ENCODE assay signal across 9 mouse cellular contexts in the genomic region with DNA sequence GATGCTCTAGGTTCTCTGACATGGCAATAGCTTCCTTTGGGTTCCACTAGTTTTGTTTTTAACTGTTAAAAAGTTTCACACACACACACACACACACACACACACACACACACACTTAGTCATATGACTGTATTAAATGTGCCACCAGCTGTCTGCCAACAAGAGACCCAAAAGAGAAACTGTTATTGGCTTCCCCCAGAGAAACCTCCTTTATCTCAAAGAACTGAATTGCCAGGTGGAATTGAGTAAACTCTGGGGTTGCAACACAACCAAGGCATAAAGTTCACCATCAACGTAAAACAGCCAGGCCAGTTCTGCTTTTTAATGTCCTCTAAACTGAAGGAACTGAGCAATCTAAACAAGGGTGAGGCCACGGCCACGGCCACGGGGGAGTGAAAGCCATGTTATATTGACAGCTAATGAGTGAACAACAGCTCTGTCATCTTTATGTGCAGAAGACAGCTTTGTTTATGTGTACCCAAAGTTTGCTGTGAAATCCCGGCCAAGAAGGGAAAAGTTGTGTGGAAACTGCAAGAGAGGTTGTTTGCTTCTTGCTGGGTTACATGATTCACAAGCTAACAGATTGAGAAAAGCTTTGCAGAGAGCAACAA.
DNase-seq lines count a peak whose midpoint lies in the region; ATAC-seq and TF ChIP-seq lines count a peak whose summit lies in the region.
"Had no signal": no experiment of that assay in that cellular context is flagged by ENCODE, and none has a peak within 500 bp of the region (broad histone marks: within the 10 kb centered on the region; RNA-seq: fewer than 3 reads in every experiment).

No protein-coding gene starts in this region.

- peak; percentile 40 for DNase-seq in adrenal gland, adult 2 months
- DNase-seq in adrenal gland, postnatal 25 days, result no peak
- peak; percentile 22 for DNase-seq in A20 (ENCODE audit: low read depth, low spot score)
- DNase-seq in kidney, adult 2 months, result peak; percentile 29
- no peak for DNase-seq in forebrain, embryonic 10.5 days (ENCODE audit: extremely low spot score, low spot score)
- no peak for DNase-seq in cerebellum, adult 9-11 months
- DNase-seq in frontal cortex, postnatal 36 days (ENCODE audit: low spot score in 2 of 2), result no peak

- TF ChIP-seq POLR2A in kidney, adult 2 months (IDR thresholded peaks at IDR 0.05; ENCODE audit: low read depth, low read length), result no peak

- no peaks in the 10 kb centered on the region for H3K36me3 ChIP-seq in kidney, adult 2 months (ENCODE audit: control insufficient read depth, insufficient read depth, low read length)
- H3K36me3 ChIP-seq in lung, embryonic 15.5 days, result no peaks in the 10 kb centered on the region
- H3K36me3 ChIP-seq in forebrain, embryonic 10.5 days (replicated peaks), result no peaks in the 10 kb centered on the region
- H3K36me3 ChIP-seq: neural tube, embryonic 13.5 days had no signal

- H3K9ac ChIP-seq in lung, embryonic 15.5 days, result no peak overlapping the region
- H3K9ac ChIP-seq: neural tube, embryonic 13.5 days had no signal

- peak overlapping the region; percentile 96 for H3K27ac ChIP-seq in kidney, adult 2 months (ENCODE audit: insufficient read depth, low read depth, low read length)
- H3K27ac ChIP-seq in lung, embryonic 15.5 days, result peak overlapping the region; percentile 79
- no peak overlapping the region for H3K27ac ChIP-seq in forebrain, embryonic 10.5 days
- H3K27ac ChIP-seq: neural tube, embryonic 13.5 days had no signal

- TF ChIP-seq CTCF in kidney, adult 2 months (conservative IDR thresholded peaks at IDR 0.05; ENCODE audit: insufficient read depth, insufficient read length, low read depth, low read length), result no peak

- H3K4me2 ChIP-seq in lung, embryonic 15.5 days, result peak overlapping the region; percentile 12; the same call in 1 of the 2 replicates
- H3K4me2 ChIP-seq: neural tube, embryonic 13.5 days had no signal

- ATAC-seq in lung, embryonic 15.5 days (ENCODE audit: borderline replicate concordance, extremely low read depth, low FRiP score, low TSS enrichment), result peak; percentile 50; the same call in 1 of the 2 replicates

- peaks cover 35% of the 10 kb centered on the region for H3K4me1 ChIP-seq in kidney, adult 2 months (ENCODE audit: control insufficient read depth, insufficient read depth, low read length)
- H3K4me1 ChIP-seq in lung, embryonic 15.5 days, result peaks cover 52% of the 10 kb centered on the region
- H3K4me1 ChIP-seq in forebrain, embryonic 10.5 days, result no peaks in the 10 kb centered on the region

- no peaks in the 10 kb centered on the region for H3K9me3 ChIP-seq in lung, embryonic 15.5 days
- H3K9me3 ChIP-seq in forebrain, embryonic 10.5 days, result no peaks in the 10 kb centered on the region
- H3K9me3 ChIP-seq: neural tube, embryonic 13.5 days had no signal

- no peak overlapping the region for H3K4me3 ChIP-seq in kidney, adult 2 months (ENCODE audit: insufficient read depth, low read depth, low read length)
- H3K4me3 ChIP-seq in lung, embryonic 15.5 days, result no peak overlapping the region
- H3K4me3 ChIP-seq in forebrain, embryonic 10.5 days, result no peak overlapping the region
- H3K4me3 ChIP-seq: neural tube, embryonic 13.5 days had no signal

- WGBS in kidney, adult 2 months, result 20% methylated on average over 5 of the region's 5 CpGs
- WGBS in lung, embryonic 15.5 days, result 18% methylated on average over 5 of the region's 5 CpGs
- 87% methylated on average over 5 of the region's 5 CpGs for WGBS in forebrain, embryonic 10.5 days

- no peaks in the 10 kb centered on the region for H3K27me3 ChIP-seq in kidney, adult 2 months (replicated peaks; ENCODE audit: control insufficient read depth, insufficient read depth, low read length)
- no peaks in the 10 kb centered on the region for H3K27me3 ChIP-seq in lung, embryonic 15.5 days
- H3K27me3 ChIP-seq in forebrain, embryonic 10.5 days (ENCODE audit: poor library complexity, severe bottlenecking), result no peaks in the 10 kb centered on the region
- H3K27me3 ChIP-seq: neural tube, embryonic 13.5 days had no signal

Comparison
In these comparisons a context has a peak if more than half of its experiments do, and no peak if none do; other contexts are left out.
1. DNase-seq: peak in adrenal gland, adult 2 months (single experiment), A20 (single experiment) and kidney, adult 2 months (single experiment); none in adrenal gland, postnatal 25 days (single experiment), forebrain, embryonic 10.5 days (single experiment), cerebellum, adult 9-11 months (single experiment) and frontal cortex, postnatal 36 days (0 of 2).